Mouse (Mus musculus) cortical plate, adult 2 months (tissue): ENCODE data around the gene Espl1.

Experiments used
- CTCF ChIP-seq: fragments of 200-500 bp; IDR thresholded peaks from 2 replicates; pipeline ENCODE4 v1.5.1; 2011; ENCODE audit warnings: mild to moderate bottlenecking, control low read depth, low read length; ENCODE audit not compliant: insufficient read depth; ENCODE audit errors: extremely low read depth
- POLR2A ChIP-seq: fragments of 200-500 bp; IDR thresholded peaks from 2 replicates; pipeline ENCODE4 v1.6.1; 2011; ENCODE audit warnings: mild to moderate bottlenecking, low read length, control low read depth; ENCODE audit not compliant: insufficient read depth; ENCODE audit errors: extremely low read depth

DNA sequence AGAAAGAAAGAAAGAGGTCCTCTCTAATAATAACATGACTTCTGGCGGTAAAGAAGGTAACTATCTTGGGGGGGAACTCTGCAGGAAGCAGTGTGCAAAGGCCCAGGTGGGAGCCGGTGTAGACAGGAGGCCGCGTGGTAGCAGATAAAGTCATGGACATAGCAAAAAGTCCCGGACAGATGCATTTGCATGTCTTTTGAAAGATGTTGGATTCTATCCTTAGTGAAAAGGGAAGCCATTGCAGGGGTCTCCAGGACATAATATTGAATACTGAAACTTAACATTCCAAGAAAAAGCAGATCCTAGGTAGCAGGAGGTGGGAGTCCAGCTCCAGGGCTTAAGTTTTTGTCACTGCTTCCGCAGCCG is 17.4 kb upstream of the Espl1 start:
- TF ChIP-seq CTCF (no peak), POLR2A (no peak)
